Mouse (Mus musculus) cortical plate, adult 2 months (tissue): ENCODE results near the gene Tmem126a. TPM values are rescaled to one million over a fixed set of nuclear protein-coding genes. Genes with fewer than 3 reads are reported as not detected.

Source experiments
- H3K27ac ChIP-seq: fragments of 200-500 bp; 2 replicates; pipeline ENCODE4 v1.5.1; 2012; ENCODE audit warnings: low read length, control low read depth, inconsistent platforms; ENCODE audit not compliant: insufficient read depth
- H3K4me1 ChIP-seq: fragments of 200-500 bp; 2 replicates; pipeline ENCODE4 v1.6.1; 2011; ENCODE audit warnings: low read length; ENCODE audit not compliant: control insufficient read depth, insufficient read depth
- H3K4me3 ChIP-seq: fragments of 200-500 bp; 2 replicates; pipeline ENCODE4 v1.5.1; 2011; ENCODE audit warnings: mild to moderate bottlenecking, low read length, control low read depth; ENCODE audit not compliant: insufficient read depth
- CTCF ChIP-seq: fragments of 200-500 bp; IDR thresholded peaks from 2 replicates; pipeline ENCODE4 v1.5.1; 2011; ENCODE audit warnings: mild to moderate bottlenecking, control low read depth, low read length; ENCODE audit not compliant: insufficient read depth; ENCODE audit errors: extremely low read depth
- POLR2A ChIP-seq: fragments of 200-500 bp; IDR thresholded peaks from 2 replicates; pipeline ENCODE4 v1.6.1; 2011; ENCODE audit warnings: mild to moderate bottlenecking, low read length, control low read depth; ENCODE audit not compliant: insufficient read depth; ENCODE audit errors: extremely low read depth
- polyA plus RNA-seq: library from polyadenylated mRNA; depleted of rRNA; stranded (reverse); fragments of >200 nt; gene quantifications from 2 replicates; pipeline ENCODE4 v1.2.3, GENCODE M21; 2012; rRNA removed

The Tmem126a gene
- polyA plus RNA-seq, 1 experiment = 39.7 TPM

DNA sequence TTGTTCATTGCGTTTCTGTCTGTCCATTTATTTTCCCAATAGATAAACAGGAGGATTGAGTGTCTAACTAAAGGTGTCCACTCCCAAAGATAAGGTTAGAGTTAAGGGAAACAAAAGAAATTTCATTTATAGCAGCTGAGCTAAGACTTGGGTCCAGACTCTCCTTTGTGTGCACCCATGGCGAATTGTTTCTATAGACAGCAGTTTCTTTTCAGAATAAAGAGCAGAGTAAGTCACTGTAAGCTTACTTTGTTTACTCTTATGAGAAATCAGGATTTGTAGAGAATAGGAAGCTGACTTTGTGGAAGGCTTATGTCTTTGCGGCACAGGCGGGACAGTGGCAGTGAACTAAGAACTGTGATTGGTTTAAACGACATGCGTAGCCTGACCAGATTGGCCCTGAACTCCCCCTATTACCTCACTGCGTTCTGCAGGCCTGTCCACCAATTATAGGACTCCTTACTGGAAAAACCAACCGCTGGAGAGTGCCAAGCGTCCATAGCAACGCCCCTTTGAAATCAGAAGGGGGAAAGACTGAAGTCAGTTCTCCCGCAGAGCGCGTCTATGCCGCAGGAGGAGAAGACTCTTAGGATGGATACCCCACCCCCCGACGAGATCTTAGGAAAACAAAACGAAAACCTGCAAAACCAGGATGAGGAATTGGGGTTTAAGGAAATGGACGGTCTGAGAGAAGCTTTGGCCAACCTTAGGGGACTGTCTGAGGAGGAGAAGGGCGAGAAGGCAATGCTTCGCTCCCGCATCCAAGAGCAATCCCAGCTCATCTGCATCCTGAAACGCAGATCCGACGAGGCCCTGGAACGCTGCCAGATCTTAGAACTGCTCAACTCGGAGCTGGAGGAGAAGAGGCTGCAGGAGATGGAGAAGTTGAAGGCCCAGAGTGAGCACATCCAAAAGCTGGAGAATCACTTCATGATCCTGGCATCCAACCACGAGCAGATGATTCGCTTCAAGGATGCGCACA lies 30.7 kb downstream of the Tmem126a start, which contains the start of gene Ccdc89:
Ccdc89 (plus strand) TSS at position 558 of the 982 bp plus-strand sequence.
- Histone ChIP-seq H3K4me3 (peak within 1 kb of the TSS; percentile 36), H3K4me1 (no peaks in the 10 kb centered on the region), H3K27ac (no peak within 1 kb of the TSS)
- TF ChIP-seq POLR2A = peak; percentile 33; the same call in 1 of the 2 replicates
- no peak for TF ChIP-seq CTCF

DNA sequence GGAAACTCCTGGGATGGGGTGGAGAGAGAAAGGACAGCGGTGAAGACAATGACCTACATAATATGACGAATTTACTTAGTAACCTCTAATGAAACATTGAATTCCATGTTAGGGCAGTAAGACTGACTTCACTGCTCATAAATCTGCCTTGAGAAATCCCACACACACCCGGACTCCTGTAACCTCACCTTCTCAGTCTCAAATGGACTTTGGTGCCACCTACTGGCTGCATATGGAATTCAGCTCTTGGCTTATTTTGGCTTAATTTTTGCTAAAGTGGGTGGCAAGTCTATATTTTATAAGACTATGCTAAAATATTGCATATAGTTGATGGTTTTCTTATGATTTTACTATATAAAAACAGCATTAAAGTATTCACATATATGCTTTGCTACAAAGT lies 47.1 kb downstream of the Tmem126a start:
- no peak overlapping the region for H3K4me3 ChIP-seq
- no peak overlapping the region for H3K27ac ChIP-seq
- TF ChIP-seq POLR2A = no peak
- TF ChIP-seq CTCF = peak; percentile 83
- H3K4me1 ChIP-seq = no peaks in the 10 kb centered on the region

Other genes with a start within 250 kb of the Tmem126a start
- not detected in 2 replicates for gene Ccdc83, start 191.5 kb downstream of the Tmem126a start, polyA plus RNA-seq
- gene Sytl2, start 155.0 kb downstream of the Tmem126a start, polyA plus RNA-seq = 119 and 134 TPM in 2 replicates
- gene Ccdc89, start 30.7 kb downstream of the Tmem126a start, polyA plus RNA-seq = 0.81 and 0.93 TPM in 2 replicates
- gene Crebzf, start 14.5 kb downstream of the Tmem126a start, polyA plus RNA-seq = 103 and 120 TPM in 2 replicates
- 24.9 and 26.4 TPM in 2 replicates for gene Tmem126b, start 18.8 kb upstream of the Tmem126a start, polyA plus RNA-seq
- 137 and 139 TPM in 2 replicates for gene Dlg2, start 19.4 kb upstream of the Tmem126a start, polyA plus RNA-seq